Mouse (Mus musculus) CH12.LX (cell line): ENCODE results near the gene Cd99l2.

Source experiments
- CTCF ChIP-seq, 2 experiments: IDR thresholded peaks in 1 of 2; conservative IDR thresholded peaks in 1 of 2; 2 replicates each; pipeline ENCODE4 v1.5.1; 2011 to 2012; ENCODE audit warnings: low read depth in 2 of 2, low read length in 2 of 2, improper control_type of control experiment in 1 of 2, inconsistent platforms in 1 of 2, mild to moderate bottlenecking in 1 of 2, moderate library complexity in 1 of 2
- E2F4 ChIP-seq: IDR thresholded peaks from 2 replicates; pipeline ENCODE4 v1.6.1; 2011; ENCODE audit warnings: low read depth, low read length, improper control_type of control experiment; ENCODE audit not compliant: insufficient replicate concordance
- EP300 ChIP-seq: IDR thresholded peaks from 2 replicates; pipeline ENCODE4 v1.6.1; 2011; ENCODE audit warnings: low read length, improper control_type of control experiment
- HCFC1 ChIP-seq: IDR thresholded peaks from 2 replicates; pipeline ENCODE4 v1.6.1; 2012; ENCODE audit warnings: low read depth, mild to moderate bottlenecking, inconsistent platforms, low read length, improper control_type of control experiment
- JUN ChIP-seq: IDR thresholded peaks from 2 replicates; pipeline ENCODE4 v1.6.1; 2011; ENCODE audit warnings: low read depth, mild to moderate bottlenecking, low read length, improper control_type of control experiment, moderate library complexity; ENCODE audit not compliant: insufficient read depth
- MEF2A ChIP-seq: IDR thresholded peaks from 2 replicates; pipeline ENCODE4 v1.6.1; 2014; ENCODE audit warnings: low read depth, mild to moderate bottlenecking, inconsistent platforms, low read length, improper control_type of control experiment, borderline replicate concordance
- NELFE ChIP-seq: IDR thresholded peaks from 2 replicates; pipeline ENCODE4 v1.6.1; 2011; ENCODE audit warnings: low read depth, low read length, improper control_type of control experiment
- POLR2A ChIP-seq: IDR thresholded peaks from 2 replicates; pipeline ENCODE4 v1.6.1; 2011; ENCODE audit warnings: low read depth, mild to moderate bottlenecking, improper control_type of control experiment, low read length
- RAD21 ChIP-seq: IDR thresholded peaks from 2 replicates; pipeline ENCODE4 v1.6.1; 2011; ENCODE audit warnings: low read depth, mild to moderate bottlenecking, low read length, improper control_type of control experiment, moderate library complexity
- SIN3A ChIP-seq: IDR thresholded peaks from 2 replicates; pipeline ENCODE4 v1.6.1; 2012; ENCODE audit warnings: low read length, improper control_type of control experiment, inconsistent platforms
- SMC3 ChIP-seq: IDR thresholded peaks from 2 replicates; pipeline ENCODE4 v1.6.1; 2011; ENCODE audit warnings: low read depth, low read length, improper control_type of control experiment
- TBP ChIP-seq: conservative IDR thresholded peaks from 2 replicates; pipeline ENCODE4 v1.6.1; 2011; ENCODE audit warnings: low read depth, low read length, improper control_type of control experiment
- TCF12 ChIP-seq: IDR thresholded peaks from 2 replicates; pipeline ENCODE4 v1.6.1; 2014; ENCODE audit warnings: low read depth, mild to moderate bottlenecking, inconsistent platforms, low read length, improper control_type of control experiment
- USF1 ChIP-seq: IDR thresholded peaks from 2 replicates; pipeline ENCODE4 v1.6.1; 2014; ENCODE audit warnings: low read depth, mild to moderate bottlenecking, inconsistent platforms, low read length, improper control_type of control experiment

DNA sequence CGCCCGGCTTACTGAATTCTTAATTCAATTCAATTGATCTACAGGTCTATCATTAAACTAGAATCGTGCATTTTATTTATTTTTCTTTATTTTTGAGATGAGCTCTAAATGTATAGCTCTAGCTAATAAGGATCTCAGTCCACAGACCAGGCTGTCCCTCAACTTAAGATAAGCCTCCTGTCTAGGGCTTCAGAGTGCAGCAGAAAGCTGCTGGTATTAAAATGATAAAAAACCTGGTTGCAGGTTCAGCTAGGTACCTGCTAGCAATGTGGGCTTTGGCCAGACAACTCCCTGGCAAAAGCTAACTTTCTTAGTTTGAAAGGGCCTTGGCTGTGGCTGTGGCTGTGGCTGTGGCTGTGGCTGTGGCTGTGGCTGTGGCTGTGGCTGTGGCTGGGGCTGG, 30.2 kb upstream of the Cd99l2 start:
- TF ChIP-seq SMC3 (no peak), EP300 (no peak), CTCF (conservative IDR thresholded peaks at IDR 0.05 in 1 of 2, IDR thresholded peaks at IDR 0.05 in 1 of 2; ENCODE audit: low read depth in 2 of 2, low read length in 2 of 2) (no peak), JUN (no peak), POLR2A (no peak), USF1 (no peak), MEF2A (no peak), TBP (no peak), E2F4 (no peak), HCFC1 (no peak), SIN3A (no peak), RAD21 (no peak), TCF12 (no peak), NELFE (no peak)
